Mouse (Mus musculus) heart, adult 2 months (tissue): ENCODE data around the gene Osbpl10. TPM values are rescaled to one million over a fixed set of nuclear protein-coding genes. Genes with fewer than 3 reads are reported as not detected.

Experiments used
- DNase-seq, 2 experiments: peaks; one replicate each; pipeline ENCODE4 v3.0.0; 2021
- H3K27ac ChIP-seq: fragments of 200-600 bp; 2 replicates; pipeline ENCODE4 v1.8.1; 2022
- H3K27me3 ChIP-seq: fragments of 200-500 bp; 2 replicates; pipeline ENCODE4 v1.6.1; 2012; ENCODE audit warnings: mild to moderate bottlenecking, low read length, inconsistent platforms, mixed read lengths; ENCODE audit not compliant: control insufficient read depth, insufficient read depth
- H3K36me3 ChIP-seq: fragments of 200-500 bp; 2 replicates; pipeline ENCODE4 v1.6.1; 2012; ENCODE audit warnings: low read length, inconsistent platforms; ENCODE audit not compliant: control insufficient read depth, insufficient read depth
- H3K4me1 ChIP-seq: fragments of 200-500 bp; 2 replicates; pipeline ENCODE4 v1.6.1; 2011; ENCODE audit warnings: low read length; ENCODE audit not compliant: control insufficient read depth, insufficient read depth
- H3K4me3 ChIP-seq: fragments of 200-600 bp; 2 replicates; pipeline ENCODE4 v1.8.1; 2022
- H3K79me2 ChIP-seq: fragments of 200-500 bp; replicated peaks from 2 replicates; pipeline ENCODE4 v1.6.1; 2012; ENCODE audit warnings: mild to moderate bottlenecking, inconsistent platforms, low read length, moderate library complexity, mixed read lengths; ENCODE audit not compliant: control insufficient read depth, insufficient read depth
- H3K9ac ChIP-seq: fragments of 200-500 bp; 2 replicates; pipeline ENCODE4 v1.6.1; 2012; ENCODE audit warnings: low read depth, mild to moderate bottlenecking, control low read depth, inconsistent platforms, low read length, mixed read lengths
- CTCF ChIP-seq: fragments of 200-600 bp; IDR thresholded peaks from 2 replicates; pipeline ENCODE4 v1.8.1; 2022; ENCODE audit warnings: antibody characterized with exemption, mild to moderate bottlenecking, moderate library complexity
- EP300 ChIP-seq: fragments of 200-500 bp; IDR thresholded peaks from 2 replicates; pipeline ENCODE4 v1.6.1; 2011; ENCODE audit warnings: low read depth, low read length, control low read depth; ENCODE audit not compliant: insufficient read depth
- POLR2A ChIP-seq: fragments of 200-500 bp; IDR thresholded peaks from 2 replicates; pipeline ENCODE4 v1.6.1; 2011; ENCODE audit warnings: mild to moderate bottlenecking, low read depth, low read length, control low read depth; ENCODE audit not compliant: insufficient read depth
- WGBS: fragments of 180-500 bp; shearing (Covaris S2); methylation state at CpG from one replicate; pipeline ENCODE4 v1.1.7; 2018; 5-methylcytosine and 5-hydroxymethylcytosine counted together
- intact Hi-C: fragments of 180-260 bp; cut with DNase I; formaldehyde crosslinking; loops from one replicate; pipeline ENCODE4 v1.15.1; 2025
- polyA plus RNA-seq: library from polyadenylated mRNA; depleted of rRNA; stranded (reverse); fragments of >200 nt; gene quantifications from 2 replicates; pipeline ENCODE4 v1.2.3, GENCODE M21; 2012
- total RNA-seq, 2 experiments: library from RNA; stranded (reverse); gene quantifications; 2 replicates each; pipeline ENCODE4 v1.2.3; 2021

The Osbpl10 gene
- total and polyA plus RNA-seq, 3 experiments = 1.4 to 3.4 (median 2.0) TPM

GRCm38 (mm10) chr9:114977461-114978280 is 698 bp upstream of the Osbpl10 start:
- peak overlapping the region; percentile 78 for H3K4me3 ChIP-seq
- no peaks in the 10 kb centered on the region for H3K27me3 ChIP-seq
- H3K9ac ChIP-seq = peak overlapping the region; percentile 88
- TF ChIP-seq POLR2A (no peak), EP300 (no peak), CTCF (no peak)
- 14% methylated on average over 31 of the region's 31 CpGs for WGBS
- intact Hi-C loops = loop anchor here (1.0 kb wide), 1 partner anchor 44 kb away; the partner anchor contains the start of gene Gpd1l
- no peaks in the 10 kb centered on the region for H3K79me2 ChIP-seq
- H3K27ac ChIP-seq = peak overlapping the region; percentile 80; the same call in 1 of the 2 replicates
- H3K36me3 ChIP-seq = no peaks in the 10 kb centered on the region
- peaks cover 3% of the 10 kb centered on the region for H3K4me1 ChIP-seq
- peak in 1 of 2 experiments; percentile 43 for DNase-seq

GRCm38 (mm10) chr9:114979969-114980368 is 1.6 kb downstream of the Osbpl10 start:
- H3K36me3 ChIP-seq = no peaks in the 10 kb centered on the region
- H3K27ac ChIP-seq = no peak overlapping the region
- TF ChIP-seq CTCF (no peak), EP300 (no peak), POLR2A (no peak)
- H3K4me3 ChIP-seq = no peak overlapping the region
- no peaks in the 10 kb centered on the region for H3K79me2 ChIP-seq
- H3K4me1 ChIP-seq = peaks cover 3% of the 10 kb centered on the region
- WGBS = 60% methylated on average over 6 of the region's 6 CpGs
- no peak overlapping the region for H3K9ac ChIP-seq
- intact Hi-C loops = no loop called here
- no peak for DNase-seq
- H3K27me3 ChIP-seq = no peaks in the 10 kb centered on the region

GRCm38 (mm10) chr9:114982689-114983360 is 4.5 kb downstream of the Osbpl10 start, which contains the start of gene Rps27rt:
TSS of gene Rps27rt (minus strand) at chr9:114982739.
- WGBS = 88% methylated on average over 16 of the region's 16 CpGs
- intact Hi-C loops = no loop called here
- H3K36me3 ChIP-seq = no peaks in the 10 kb centered on the region
- no peaks in the 10 kb centered on the region for H3K79me2 ChIP-seq
- no peak for DNase-seq
- no peak within 1 kb of the TSS for H3K9ac ChIP-seq
- no peaks in the 10 kb centered on the region for H3K27me3 ChIP-seq
- H3K27ac ChIP-seq = no peak within 1 kb of the TSS
- H3K4me1 ChIP-seq = no peaks in the 10 kb centered on the region; the same call in 1 of the 2 replicates
- TF ChIP-seq EP300 (no peak), POLR2A (no peak), CTCF (no peak)
- H3K4me3 ChIP-seq = no peak within 1 kb of the TSS

GRCm38 (mm10) chr9:114985741-114986140 is 7.4 kb downstream of the Osbpl10 start:
- Histone ChIP-seq H3K79me2 (no peaks in the 10 kb centered on the region), H3K4me1 (no peaks in the 10 kb centered on the region), H3K4me3 (no peak overlapping the region), H3K27me3 (no peaks in the 10 kb centered on the region), H3K27ac (no peak overlapping the region), H3K36me3 (no peaks in the 10 kb centered on the region), H3K9ac (no peak overlapping the region)
- DNase-seq = no peak
- intact Hi-C loops = no loop called here
- TF ChIP-seq EP300 (no peak), POLR2A (no peak), CTCF (no peak)
- WGBS = 89% methylated on average over 5 of the region's 5 CpGs

- H3K4me3 ChIP-seq = no peak overlapping the region
- no peak overlapping the region for H3K9ac ChIP-seq
- intact Hi-C loops = no loop called here
- H3K36me3 ChIP-seq = no peaks in the 10 kb centered on the region
- no peak for DNase-seq
- TF ChIP-seq CTCF (no peak), POLR2A (no peak), EP300 (no peak)
- H3K27ac ChIP-seq = no peak overlapping the region
- no peaks in the 10 kb centered on the region for H3K27me3 ChIP-seq
- H3K79me2 ChIP-seq = no peaks in the 10 kb centered on the region
- 96% methylated on average over 5 of the region's 5 CpGs for WGBS
- H3K4me1 ChIP-seq = no peaks in the 10 kb centered on the region
These were observed 8.0 kb downstream of the Osbpl10 start for GRCm38 (mm10) chr9:114986361-114986760.
